Mouse (Mus musculus): Measurements from ENCODE around the gene 2210407C18Rik. TPM values are rescaled to one million over a fixed set of nuclear protein-coding genes. Genes with fewer than 3 reads are reported as not detected.

The 2210407C18Rik gene
- not detected in 2 replicates for total RNA-seq (2023)

GRCm38 (mm10) chr11:58615975-58616374 lies at the start of gene 2210407C18Rik:
Gene 2210407C18Rik (minus strand): TSS chr11:58616075.

GRCm38 (mm10) chr11:58658596-58658995 lies 42.7 kb upstream of the 2210407C18Rik start, which contains the start of gene Olfr322:
Gene Olfr322 (plus strand): TSS chr11:58658782.

GRCm38 (mm10) chr11:58640272-58640867 lies 24.5 kb upstream of the 2210407C18Rik start, which contains the start of gene Trim58:
Gene Trim58 (plus strand): TSS chr11:58640465.

GRCm38 (mm10) chr11:58630401-58630800 lies 14.5 kb upstream of the 2210407C18Rik start, which contains the start of gene Olfr323:
Gene Olfr323 (minus strand): TSS chr11:58630501.

GRCm38 (mm10) chr11:58594814-58595213 lies 21.1 kb downstream of the 2210407C18Rik start, which contains the start of gene Olfr324:
Gene Olfr324 (plus strand): TSS chr11:58595114.

GRCm38 (mm10) chr11:58577430-58577829 lies 38.4 kb downstream of the 2210407C18Rik start, which contains the start of gene Olfr325:
Gene Olfr325 (plus strand): TSS chr11:58577730.

GRCm38 (mm10) chr11:58570405-58570804 lies 45.5 kb downstream of the 2210407C18Rik start, which contains the start of gene Olfr224:
Gene Olfr224 (minus strand): TSS chr11:58570553.

Other genes starting within 250 kb of the 2210407C18Rik start
- not detected in 2 replicates for gene Lypd8, start 237.0 kb downstream of the 2210407C18Rik start, total RNA-seq (2023)
- not detected in 2 replicates for gene 1810065E05Rik, start 195.0 kb downstream of the 2210407C18Rik start, total RNA-seq (2023)
- not detected in 2 replicates for gene Gm12253, start 183.5 kb downstream of the 2210407C18Rik start, total RNA-seq (2023)
- gene Lypd9, start 163.2 kb downstream of the 2210407C18Rik start, total RNA-seq (2023), result not detected in 2 replicates
- gene Olfr30, start 153.8 kb downstream of the 2210407C18Rik start, total RNA-seq (2023), result not detected in 2 replicates
- gene Olfr332, start 123.5 kb downstream of the 2210407C18Rik start, total RNA-seq (2023), result not detected in 2 replicates
- gene Olfr331, start 113.5 kb downstream of the 2210407C18Rik start, total RNA-seq (2023), result not detected in 2 replicates
- gene Olfr330, start 81.2 kb downstream of the 2210407C18Rik start, total RNA-seq (2023), result not detected in 2 replicates
- gene Olfr329-ps, start 69.7 kb downstream of the 2210407C18Rik start, total RNA-seq (2023), result not detected in 2 replicates
- 0.18 and 0.32 TPM in 2 replicates for gene Olfr328, start 60.4 kb downstream of the 2210407C18Rik start, total RNA-seq (2023)
- not detected in 2 replicates for gene Olfr224, start 45.5 kb downstream of the 2210407C18Rik start, total RNA-seq (2023)
- not detected in 2 replicates for gene Olfr325, start 38.3 kb downstream of the 2210407C18Rik start, total RNA-seq (2023)
- not detected in 2 replicates for gene Olfr324, start 21.0 kb downstream of the 2210407C18Rik start, total RNA-seq (2023)
- not detected in 2 replicates for gene Olfr323, start 14.4 kb upstream of the 2210407C18Rik start, total RNA-seq (2023)
- gene Trim58, start 24.4 kb upstream of the 2210407C18Rik start, total RNA-seq (2023), result 0.29 and 0.41 TPM in 2 replicates
- gene Olfr322, start 42.7 kb upstream of the 2210407C18Rik start, total RNA-seq (2023), result not detected in 2 replicates
- gene Olfr320, start 65.0 kb upstream of the 2210407C18Rik start, total RNA-seq (2023), result not detected in 2 replicates
- not detected in 2 replicates for gene Olfr319, start 83.1 kb upstream of the 2210407C18Rik start, total RNA-seq (2023)
- 0.13 and 0.25 TPM in 2 replicates for gene Olfr318, start 107.9 kb upstream of the 2210407C18Rik start, total RNA-seq (2023)
- gene Olfr317, start 123.1 kb upstream of the 2210407C18Rik start, total RNA-seq (2023), result not detected in 2 replicates
- not detected in 2 replicates for gene Olfr316, start 136.7 kb upstream of the 2210407C18Rik start, total RNA-seq (2023)
- not detected in 2 replicates for gene Olfr315, start 157.1 kb upstream of the 2210407C18Rik start, total RNA-seq (2023)
- gene Olfr314, start 166.9 kb upstream of the 2210407C18Rik start, total RNA-seq (2023), result not detected in 2 replicates
- gene Fam183b, start 185.9 kb upstream of the 2210407C18Rik start, total RNA-seq (2023), result not detected in 2 replicates
- not detected in 2 replicates for gene Olfr313, start 198.9 kb upstream of the 2210407C18Rik start, total RNA-seq (2023)
- not detected in 2 replicates for gene Olfr312, start 213.2 kb upstream of the 2210407C18Rik start, total RNA-seq (2023)
- not detected in 2 replicates for gene Olfr311, start 223.2 kb upstream of the 2210407C18Rik start, total RNA-seq (2023)
- 0.52 and 1.7 TPM in 2 replicates for gene Gm12258, start 231.1 kb upstream of the 2210407C18Rik start, total RNA-seq (2023)